Mouse (Mus musculus): Measurements from ENCODE around the gene Prr29.

DNA sequence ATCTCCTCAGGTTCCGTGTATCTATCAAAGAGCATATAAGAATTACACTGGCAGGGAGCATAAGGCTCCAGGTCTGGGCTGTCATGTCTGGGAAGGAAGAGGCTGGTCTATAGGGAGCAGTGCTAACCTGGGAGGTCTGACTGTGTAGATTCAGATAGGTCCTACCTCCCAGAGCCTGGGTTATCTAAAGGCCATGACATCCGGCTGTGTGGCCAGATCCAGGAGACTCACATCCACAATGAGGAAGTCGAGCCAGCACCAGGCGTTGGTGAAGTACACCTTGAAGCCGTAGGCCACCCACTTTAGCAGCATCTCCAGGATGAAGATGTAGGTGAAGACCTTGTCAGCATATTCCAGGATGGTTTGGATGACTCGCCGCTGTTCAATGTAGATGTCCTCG lies 38.8 kb upstream of the Prr29 start:
- TF ChIP-seq CTCF (IDR thresholded peaks at IDR 0.05; ENCODE audit: control insufficient read depth, insufficient read depth, insufficient read length) (no peak), MAX (IDR thresholded peaks at IDR 0.05) (no peak), CEBPB (IDR thresholded peaks at IDR 0.05; ENCODE audit: low read depth) (no peak), MYOD1 (IDR thresholded peaks at IDR 0.05; ENCODE audit: control insufficient read depth, insufficient read length, low read depth) (no peak), USF1 (IDR thresholded peaks at IDR 0.05; ENCODE audit: low read depth) (no peak), FOSL1 (IDR thresholded peaks at IDR 0.05; ENCODE audit: insufficient read depth, low read length, poor library complexity, severe bottlenecking) (no peak), MYOG (IDR thresholded peaks at IDR 0.05; ENCODE audit: control insufficient read depth, extremely low read depth, insufficient read length) (no peak)
